Mouse (Mus musculus) heart, postnatal 4 days (tissue): ENCODE results near the gene Timd4. TPM values are rescaled to one million over a fixed set of nuclear protein-coding genes. Genes with fewer than 3 reads are reported as not detected.

Source experiments
- DNase-seq: peaks from one replicate; pipeline ENCODE4 v3.0.0; 2021
- total RNA-seq, 2 experiments: library from RNA; stranded (reverse); gene quantifications; 2 replicates each; pipeline ENCODE4 v1.2.3; 2021

The Timd4 gene
- under 1 TPM in 1 of 2 experiments, not detected in 1; 0.29 TPM for total RNA-seq

DNA sequence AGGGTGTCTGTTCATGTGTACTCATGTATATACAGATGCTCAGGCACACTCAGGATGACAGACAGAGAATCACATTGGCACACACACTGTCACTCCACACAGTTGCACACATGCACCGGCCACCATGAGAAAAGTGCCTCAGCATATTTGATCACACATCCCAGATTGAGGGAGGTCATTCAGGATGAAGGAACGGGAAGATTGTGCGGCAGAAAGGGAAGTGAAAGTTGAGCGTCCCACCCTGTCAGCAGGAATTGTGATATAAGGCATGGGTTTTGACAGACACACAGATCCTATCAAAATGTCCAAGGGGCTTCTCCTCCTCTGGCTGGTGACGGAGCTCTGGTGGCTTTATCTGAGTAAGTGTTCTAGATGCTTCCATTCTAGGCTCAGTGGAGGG lies at the start of gene Timd4:
Gene Timd4, plus strand, starts transcription at position 290 of the 400 bp plus-strand sequence.
- no peak for DNase-seq

DNA sequence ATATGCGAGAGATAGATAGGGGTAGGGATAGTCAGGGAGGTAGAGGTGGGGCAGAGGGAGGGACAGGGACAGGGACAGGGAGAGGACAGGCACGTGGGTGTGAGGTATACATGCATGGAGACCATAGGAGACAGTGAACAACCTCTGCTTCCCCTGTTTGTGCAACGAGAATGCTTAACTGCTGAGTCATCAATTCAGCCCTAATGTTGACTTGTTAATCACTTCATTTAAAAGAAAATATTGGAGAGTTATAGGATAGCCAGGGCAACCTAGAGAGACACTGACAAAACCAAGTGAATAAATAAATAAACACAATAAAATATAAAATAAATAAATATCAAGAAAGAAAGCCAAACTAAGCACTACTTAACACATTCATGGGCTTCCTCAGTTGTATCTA lies 33.7 kb upstream of the Timd4 start:
- no peak for DNase-seq

DNA sequence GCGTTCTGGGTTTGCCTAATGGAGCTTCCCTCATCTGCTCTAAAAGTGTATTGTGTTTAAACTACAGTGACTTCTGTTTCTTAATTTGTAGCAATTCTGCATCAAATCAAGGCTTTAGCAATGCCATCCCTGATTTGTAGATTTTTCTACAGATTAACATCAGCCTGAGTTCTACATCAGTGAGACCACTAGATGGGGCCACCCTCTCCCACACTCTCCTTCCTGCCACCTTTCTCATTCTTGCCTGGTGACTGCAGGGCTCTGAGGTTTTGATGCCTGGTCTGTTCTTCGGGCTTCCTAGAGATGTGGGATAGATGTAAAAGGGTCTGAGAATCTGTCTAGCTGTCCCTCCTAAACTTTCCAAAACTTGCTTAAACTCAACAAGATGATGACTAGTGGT lies 30.8 kb upstream of the Timd4 start:
- no peak for DNase-seq

DNA sequence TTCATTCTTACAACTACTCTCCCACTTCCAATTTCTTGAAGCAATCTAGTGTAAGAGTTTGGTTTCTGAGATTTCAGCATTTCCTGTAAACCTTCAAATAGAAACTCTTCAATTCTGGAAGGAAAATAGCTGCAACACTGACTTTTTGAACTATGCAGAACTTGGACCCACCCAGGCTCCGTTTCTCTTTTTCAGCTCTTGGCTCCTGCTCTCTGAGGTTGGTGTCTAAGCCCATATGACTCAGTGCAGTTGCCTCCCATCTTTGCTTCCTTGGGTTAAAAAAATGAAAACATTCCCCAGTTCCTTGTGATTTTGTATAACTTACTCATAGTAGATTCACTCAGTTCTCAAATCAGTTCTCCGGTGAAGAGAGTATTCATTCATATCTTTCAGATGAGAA lies 6.2 kb upstream of the Timd4 start:
- DNase-seq, result no peak

DNA sequence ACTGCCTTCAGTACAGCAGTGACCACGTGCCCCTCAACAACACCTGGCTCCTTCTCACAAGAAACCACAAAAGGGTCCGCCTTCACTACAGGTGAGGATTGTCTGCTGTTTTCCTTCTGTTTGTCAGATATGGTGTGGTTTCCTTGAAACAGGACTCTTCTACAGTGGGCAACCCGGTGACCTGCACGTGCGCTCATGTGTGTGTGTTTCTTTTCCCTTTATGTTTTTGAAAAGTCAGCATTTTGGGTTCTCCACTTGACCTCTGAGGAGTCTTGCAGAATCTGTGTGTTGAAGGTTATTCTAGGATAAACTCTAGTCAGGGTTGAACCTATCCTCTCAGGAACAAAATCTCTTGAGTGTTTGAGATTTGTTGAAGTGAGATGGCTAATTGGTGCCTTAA lies 7.1 kb downstream of the Timd4 start:
- no peak for DNase-seq

DNA sequence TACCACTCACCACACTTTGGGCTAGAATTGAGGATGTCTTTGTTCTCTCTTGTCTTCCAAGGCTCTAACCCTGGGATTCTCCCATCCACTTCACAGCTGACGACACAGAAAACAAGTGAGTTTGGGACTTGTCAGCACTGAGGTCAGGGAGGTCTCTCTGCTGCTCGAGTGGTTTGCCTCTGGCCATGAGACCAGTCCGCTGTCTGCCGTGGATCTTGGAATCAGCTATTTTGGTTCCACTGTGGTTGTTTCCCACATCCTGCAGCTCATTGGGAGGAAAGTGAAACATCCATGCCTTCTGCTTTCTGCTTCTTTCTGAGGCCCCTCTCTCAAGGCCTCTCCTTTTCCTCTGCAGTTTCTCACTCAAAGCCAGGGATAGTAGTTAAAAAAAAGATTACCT lies 9.3 kb downstream of the Timd4 start:
- no peak for DNase-seq

DNA sequence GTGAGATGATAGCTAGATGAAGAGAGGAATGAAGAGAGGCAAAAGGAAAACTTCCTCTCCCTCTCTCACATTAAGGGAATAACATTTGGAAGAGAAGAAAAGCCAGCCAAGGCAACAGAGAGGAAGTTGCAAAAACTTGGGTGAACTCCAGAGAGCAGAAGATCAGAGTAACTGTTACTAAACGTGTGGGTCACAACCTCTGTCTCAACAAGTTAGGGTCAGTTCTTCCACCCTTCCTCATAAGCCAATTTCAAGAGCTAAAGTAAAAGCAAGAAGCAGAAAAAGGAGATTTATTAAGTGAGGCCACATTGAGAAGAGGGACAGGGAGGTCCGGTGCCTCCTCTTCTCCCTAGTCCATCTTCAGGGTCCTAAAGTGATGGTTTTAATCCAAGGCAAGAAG lies 19.7 kb downstream of the Timd4 start:
- DNase-seq, result no peak

DNA sequence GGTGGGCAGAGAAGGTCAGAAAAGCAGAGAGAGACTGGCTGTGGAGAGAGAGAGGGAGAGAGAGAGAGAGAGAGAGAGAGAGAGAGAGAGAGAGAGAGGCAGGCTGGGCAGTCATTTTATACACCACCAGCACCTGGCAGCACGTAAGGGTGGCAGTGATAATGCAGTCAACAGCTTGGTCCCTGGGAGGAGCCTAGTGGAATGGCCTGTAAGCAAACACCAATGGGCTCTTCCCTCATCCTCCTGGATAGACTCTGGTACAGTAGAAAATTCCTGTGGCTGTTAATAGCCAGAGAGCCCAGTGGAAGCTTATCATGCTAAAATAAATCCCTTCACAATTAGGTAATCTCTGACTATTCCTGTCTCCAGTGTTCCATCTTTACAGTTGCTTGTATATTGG lies 24.5 kb downstream of the Timd4 start:
- DNase-seq, result no peak

DNA sequence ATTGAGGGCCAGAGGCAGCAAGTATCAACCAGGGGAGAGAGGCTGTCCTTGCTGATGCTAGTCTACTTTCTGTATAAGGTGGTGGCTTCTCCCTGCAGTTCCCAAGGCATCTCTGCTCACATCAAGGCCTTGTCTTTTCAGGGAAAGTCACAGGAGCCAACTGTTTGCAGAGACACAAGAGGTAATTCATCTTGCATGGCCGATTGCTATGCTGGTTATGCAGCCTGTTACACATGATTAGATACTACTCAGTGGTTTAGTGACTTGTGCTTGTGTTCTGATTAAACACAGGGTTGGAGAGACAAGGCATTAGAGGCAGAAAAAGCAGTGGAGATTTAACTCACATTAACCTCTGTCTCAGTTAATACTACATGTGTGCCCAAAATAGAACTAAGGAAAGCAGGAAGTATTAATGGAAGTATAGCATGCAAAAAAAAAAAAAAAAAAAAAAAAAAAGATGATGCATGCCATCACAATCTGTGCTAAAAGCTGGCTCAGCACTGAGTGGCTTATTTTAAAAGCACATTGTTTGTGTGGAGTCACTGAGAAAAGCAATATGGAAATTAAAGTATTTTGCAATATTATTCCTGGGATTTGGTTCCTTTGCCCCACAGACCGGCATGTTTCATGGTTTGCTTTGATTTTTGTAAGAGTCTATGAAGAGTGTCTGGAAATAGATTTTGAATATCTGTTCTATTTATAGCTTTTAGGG lies 31.6 kb downstream of the Timd4 start:
- DNase-seq, result no peak

DNA sequence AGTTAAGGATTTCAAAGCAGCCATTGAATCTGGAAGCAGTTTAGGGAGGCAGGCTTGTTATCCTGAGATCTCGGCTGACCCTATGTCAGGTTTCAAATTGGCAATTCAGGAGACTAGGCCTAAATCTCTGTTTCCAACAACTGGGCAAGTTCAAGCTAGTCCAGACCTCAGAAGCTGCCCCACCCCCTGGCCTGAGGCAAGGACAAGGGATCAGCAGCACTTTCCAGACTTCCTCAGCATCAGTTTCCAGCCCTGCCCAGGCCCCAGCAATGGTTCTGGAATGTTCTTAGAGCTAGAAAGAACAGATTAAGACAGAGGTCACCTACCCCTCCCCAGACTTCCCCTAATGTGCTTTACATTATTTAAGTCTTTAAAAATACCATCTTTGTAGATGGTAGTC lies 36.1 kb downstream of the Timd4 start:
- no peak for DNase-seq

DNA sequence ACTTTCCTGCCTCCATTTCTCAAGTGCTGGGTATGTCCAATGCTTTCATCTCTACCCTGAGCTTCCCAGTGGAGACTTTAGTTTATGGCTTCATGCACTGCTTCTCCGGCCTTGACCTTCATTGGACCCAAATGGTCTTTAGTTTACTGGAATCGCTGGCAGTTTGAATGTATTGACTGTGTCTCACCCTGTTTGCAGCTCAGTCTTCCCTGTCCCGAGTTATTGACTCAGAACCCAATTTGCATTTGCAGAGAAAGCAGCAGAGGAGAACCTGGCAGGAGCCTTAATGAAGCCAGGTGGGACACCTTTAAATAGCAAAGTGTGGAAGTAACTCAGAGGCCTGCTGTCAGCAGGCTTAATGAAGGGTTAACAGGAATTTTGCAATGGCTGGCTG lies 37.2 kb downstream of the Timd4 start:
- no peak for DNase-seq

DNA sequence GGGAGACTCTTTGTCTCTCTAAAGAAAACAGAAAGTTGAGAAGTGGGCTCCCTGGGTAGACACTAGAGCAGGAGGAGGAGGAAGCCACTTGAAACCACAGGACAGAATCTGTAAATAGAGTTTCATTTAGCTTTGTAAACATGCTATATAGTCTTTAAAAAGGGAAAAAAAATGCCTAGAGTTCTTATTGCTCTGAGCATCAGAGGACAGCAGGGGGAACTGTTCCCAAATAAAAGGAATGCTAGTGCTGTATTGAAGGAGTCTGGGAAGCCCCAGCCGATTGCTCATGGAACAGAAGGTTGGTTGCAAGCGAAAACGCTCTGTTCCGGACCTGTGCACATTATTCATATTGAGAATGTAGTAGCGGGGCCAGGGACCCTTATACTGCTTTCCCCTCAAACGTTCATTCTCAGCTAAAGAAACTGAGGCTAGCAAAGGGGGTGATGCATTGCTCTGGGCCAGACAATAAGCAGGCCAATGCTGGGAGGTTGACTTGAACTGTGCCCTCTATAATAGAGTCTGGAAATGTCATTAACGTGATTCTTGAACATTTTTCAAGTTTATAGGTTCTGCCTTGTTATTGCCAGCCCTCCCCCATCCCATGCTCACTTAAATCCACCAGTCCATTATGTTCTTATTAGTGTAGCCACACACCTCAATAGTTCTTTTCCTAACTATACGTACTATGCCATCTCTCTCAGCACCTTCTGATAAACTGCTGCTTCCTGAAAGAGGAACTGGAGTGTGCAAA lies 37.8 kb downstream of the Timd4 start:
- peak; percentile 16 for DNase-seq

DNA sequence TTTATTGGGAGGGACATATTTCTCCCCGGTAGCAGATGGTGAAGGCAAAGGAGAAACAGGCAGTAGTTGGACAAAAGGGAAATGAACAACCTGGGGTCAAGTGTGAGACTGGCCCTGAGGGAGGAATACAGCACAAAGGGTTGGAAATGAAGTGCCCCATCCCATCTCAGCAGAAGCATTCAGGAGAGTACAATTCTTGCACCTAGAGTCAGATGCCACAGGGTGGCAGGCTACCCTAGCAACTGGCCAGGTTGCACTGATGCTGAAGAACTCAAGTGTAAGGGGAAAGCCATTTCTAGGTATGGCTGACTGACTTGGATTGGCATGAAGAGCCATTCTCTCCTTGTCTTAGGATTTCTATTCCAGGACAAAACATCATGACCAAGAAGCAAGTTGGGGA lies 54.2 kb downstream of the Timd4 start:
- peak; percentile 30 for DNase-seq

DNA sequence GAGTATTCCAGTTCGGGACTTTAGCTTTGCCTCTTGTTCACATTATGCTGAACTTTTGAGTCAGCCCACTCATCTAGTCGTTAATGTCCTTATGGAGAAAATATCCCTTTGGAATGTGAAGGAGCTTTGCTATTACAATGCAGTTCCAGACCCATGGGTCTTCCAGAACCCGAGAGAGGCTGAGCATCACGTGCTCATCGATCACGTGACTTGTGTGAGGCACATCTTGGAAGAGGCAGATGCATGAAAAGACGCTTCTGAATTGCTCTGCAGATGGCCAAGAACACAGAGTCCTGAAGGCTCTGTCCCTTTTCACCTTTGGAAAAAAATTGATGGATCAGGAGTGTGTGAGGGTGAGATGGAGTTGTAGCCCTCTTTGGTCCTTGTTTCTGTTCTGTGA lies 58.0 kb downstream of the Timd4 start:
- no peak for DNase-seq

DNA sequence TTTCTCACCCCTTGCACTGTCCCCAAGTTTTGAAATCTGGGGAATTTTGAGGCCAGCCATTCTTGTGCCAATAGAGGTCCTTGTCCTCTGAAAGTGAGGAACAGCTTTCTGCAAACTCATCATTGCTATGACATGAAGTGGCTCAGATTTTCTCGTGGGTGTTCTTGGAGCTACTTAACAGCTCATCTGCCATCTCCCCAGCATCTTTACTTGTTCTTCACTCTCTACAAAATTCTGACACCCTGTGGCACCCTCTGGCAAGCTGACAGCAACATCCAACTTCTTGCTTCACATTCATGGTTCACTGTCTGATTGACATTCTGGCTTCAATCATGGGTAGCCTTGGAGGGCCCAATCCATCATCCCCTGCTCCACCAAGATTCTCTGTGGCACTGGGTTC lies 65.2 kb downstream of the Timd4 start:
- no peak for DNase-seq

DNA sequence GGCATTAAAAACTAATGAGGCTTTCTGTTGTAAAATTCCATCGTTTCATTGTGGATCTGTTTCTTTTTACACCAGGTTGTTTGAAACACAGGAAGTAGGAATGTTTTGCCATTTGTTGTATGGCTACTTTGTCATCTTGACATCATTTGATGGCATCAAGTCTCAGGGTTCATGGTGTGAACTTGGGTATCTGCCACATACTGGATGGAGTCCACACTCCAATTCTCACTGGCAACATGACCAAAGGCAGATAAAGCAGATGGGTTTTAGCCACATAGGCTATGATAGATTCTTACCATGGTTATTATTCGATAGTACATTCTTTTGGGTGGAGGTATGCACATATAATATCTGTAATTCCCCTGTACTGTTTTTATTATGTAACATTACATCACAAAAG lies 71.9 kb downstream of the Timd4 start:
- no peak for DNase-seq

DNA sequence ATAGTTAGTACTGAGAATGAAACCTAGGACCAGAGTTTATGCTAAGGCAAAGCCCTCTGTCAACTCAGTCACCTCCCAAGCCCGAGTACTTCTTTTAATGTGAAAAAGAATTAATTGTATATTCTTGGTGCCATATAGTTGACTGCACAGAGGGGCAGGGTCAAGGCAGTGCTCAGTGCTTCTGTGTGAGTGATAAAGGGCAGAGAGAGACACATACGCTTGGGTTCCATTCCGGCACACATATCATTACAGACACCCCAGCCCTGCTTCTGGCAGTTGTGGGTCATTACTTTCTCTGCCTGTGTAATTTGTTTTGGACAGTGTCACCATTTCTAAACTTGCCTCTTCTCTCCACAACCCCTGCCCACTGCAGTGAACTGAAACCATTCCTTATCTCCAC lies 78.5 kb downstream of the Timd4 start:
- no peak for DNase-seq

Other genes with a start within 250 kb of the Timd4 start
- gene BC053393, start 239.3 kb upstream of the Timd4 start, total RNA-seq, result not detected
- gene Dppa1, start 181.5 kb upstream of the Timd4 start, total RNA-seq, result not detected
- not detected for gene Timd2, start 103.7 kb upstream of the Timd4 start, total RNA-seq
- gene Havcr1, start 75.7 kb upstream of the Timd4 start, total RNA-seq, result not detected